Mouse (Mus musculus) embryonic facial prominence, embryonic 12.5 days (tissue): ENCODE measurements at regions not wholly inside any gene's neighbourhood (a gene's known extent, or its start where the extent isn't known, plus 50 kb on each side); places are given as distances from the start of the nearest gene placed in this dataset.
A peak's percentile ranks its signal among the peaks of the same experiment; 100 is the strongest.

ENCODE experiments used
- ATAC-seq: fragments of 200-750 bp; cut with Nextera tagmentation; 2 replicates; pipeline ENCODE4 v1.8.0; 2017; ENCODE audit not compliant: insufficient number of reproducible peaks, insufficient read depth, low FRiP score, low TSS enrichment
- H3K27ac ChIP-seq: fragments of 300-500 bp; sonication (generic); 2 replicates; pipeline ENCODE4 v1.5.1; 2016; ENCODE audit warnings: mild to moderate bottlenecking
- H3K27me3 ChIP-seq: fragments of 300-500 bp; sonication (generic); 2 replicates; pipeline ENCODE4 v1.6.1; 2016; ENCODE audit warnings: mild to moderate bottlenecking, moderate library complexity
- H3K36me3 ChIP-seq: fragments of 300-500 bp; sonication (generic); 2 replicates; pipeline ENCODE4 v1.6.1; 2016; ENCODE audit warnings: mild to moderate bottlenecking
- H3K4me1 ChIP-seq: fragments of 300-500 bp; sonication (generic); 2 replicates; pipeline ENCODE4 v1.6.1; 2016
- H3K4me2 ChIP-seq: fragments of 300-500 bp; sonication (generic); replicated peaks from 2 replicates; pipeline ENCODE4 v1.6.1; 2016; ENCODE audit warnings: mild to moderate bottlenecking, moderate library complexity
- H3K4me3 ChIP-seq: fragments of 300-500 bp; sonication (generic); 2 replicates; pipeline ENCODE4 v1.5.1; 2016; ENCODE audit warnings: mild to moderate bottlenecking
- H3K9ac ChIP-seq: fragments of 300-500 bp; sonication (generic); 2 replicates; pipeline ENCODE4 v1.6.1; 2016; ENCODE audit warnings: mild to moderate bottlenecking, moderate library complexity
- H3K9me3 ChIP-seq: fragments of 300-500 bp; sonication (generic); 2 replicates; pipeline ENCODE4 v1.6.1; 2016; ENCODE audit warnings: mild to moderate bottlenecking, moderate library complexity
- WGBS: fragments of 180-500 bp; shearing (Covaris S2); methylation state at CpG from one replicate; pipeline ENCODE4 v1.1.7; 2016; 5-methylcytosine and 5-hydroxymethylcytosine counted together

GRCm38 (mm10) chr3:154387271-154387670, 56.8 kb upstream of the Lhx8 start:
- Histone ChIP-seq H3K4me3 (no peak overlapping the region), H3K4me2 (no peak overlapping the region), H3K27ac (no peak overlapping the region), H3K27me3 (no peaks in the 10 kb centered on the region), H3K36me3 (no peaks in the 10 kb centered on the region), H3K4me1 (peaks cover 20% of the 10 kb centered on the region), H3K9me3 (no peaks in the 10 kb centered on the region), H3K9ac (no peak overlapping the region)
- 58% methylated on average over 1 of the region's 1 CpGs for WGBS
- ATAC-seq: no peak

GRCm38 (mm10) chr3:154385831-154386312, 55.4 kb upstream of the Lhx8 start:
- Histone ChIP-seq H3K4me1 (peaks cover 20% of the 10 kb centered on the region), H3K27me3 (no peaks in the 10 kb centered on the region), H3K4me3 (no peak overlapping the region), H3K27ac (0 out of 2 replicates have a peak overlapping the region, but pooled peaks have one; percentile 4), H3K4me2 (peak overlapping the region; percentile 11; the same call in 1 of the 2 replicates), H3K9ac (no peak overlapping the region), H3K9me3 (no peaks in the 10 kb centered on the region), H3K36me3 (no peaks in the 10 kb centered on the region)
- no peak for ATAC-seq
- 6% methylated on average over 10 of the region's 10 CpGs for WGBS

- ATAC-seq: no peak
- 73% methylated on average over 6 of the region's 6 CpGs for WGBS
- Histone ChIP-seq H3K4me2 (no peak overlapping the region), H3K27me3 (no peaks in the 10 kb centered on the region), H3K4me1 (peaks cover 20% of the 10 kb centered on the region), H3K9me3 (no peaks in the 10 kb centered on the region), H3K36me3 (no peaks in the 10 kb centered on the region), H3K9ac (no peak overlapping the region), H3K27ac (no peak overlapping the region), H3K4me3 (no peak overlapping the region)
Observed at GRCm38 (mm10) chr3:154382811-154383210, 52.4 kb upstream of the Lhx8 start.

- 31% methylated on average over 5 of the region's 5 CpGs for WGBS
- peaks cover 12% of the 10 kb centered on the region for H3K4me1 ChIP-seq
- no peak overlapping the region for H3K9ac ChIP-seq
- H3K4me2 ChIP-seq: no peak overlapping the region
- no peaks in the 10 kb centered on the region for H3K9me3 ChIP-seq
- H3K36me3 ChIP-seq: no peaks in the 10 kb centered on the region
- no peaks in the 10 kb centered on the region for H3K27me3 ChIP-seq
- H3K4me3 ChIP-seq: no peak overlapping the region
- no peak for ATAC-seq
- H3K27ac ChIP-seq: peak overlapping the region; percentile 41; the same call in 1 of the 2 replicates
Observed at GRCm38 (mm10) chr3:154381561-154381960, 51.1 kb upstream of the Lhx8 start.
